Mouse (Mus musculus): ENCODE data around the gene Anapc16. TPM values are rescaled to one million over a fixed set of nuclear protein-coding genes. Genes with fewer than 3 reads are reported as not detected.
A peak's percentile ranks its signal among the peaks of the same experiment; 100 is the strongest.

Gene Anapc16
- 10 to 100 TPM; 66.9 to 73.1 TPM for total RNA-seq (2021)
- long read RNA-seq, transcript Anapc16-204 (4 exons, 1,852 nt): major isoform, 48 of 58 reads
- long read RNA-seq, partial matches to known transcripts: 0 of 58 reads
- long read RNA-seq, other reads (novel, unspliced or antisense): 3 of 58 reads

DNA sequence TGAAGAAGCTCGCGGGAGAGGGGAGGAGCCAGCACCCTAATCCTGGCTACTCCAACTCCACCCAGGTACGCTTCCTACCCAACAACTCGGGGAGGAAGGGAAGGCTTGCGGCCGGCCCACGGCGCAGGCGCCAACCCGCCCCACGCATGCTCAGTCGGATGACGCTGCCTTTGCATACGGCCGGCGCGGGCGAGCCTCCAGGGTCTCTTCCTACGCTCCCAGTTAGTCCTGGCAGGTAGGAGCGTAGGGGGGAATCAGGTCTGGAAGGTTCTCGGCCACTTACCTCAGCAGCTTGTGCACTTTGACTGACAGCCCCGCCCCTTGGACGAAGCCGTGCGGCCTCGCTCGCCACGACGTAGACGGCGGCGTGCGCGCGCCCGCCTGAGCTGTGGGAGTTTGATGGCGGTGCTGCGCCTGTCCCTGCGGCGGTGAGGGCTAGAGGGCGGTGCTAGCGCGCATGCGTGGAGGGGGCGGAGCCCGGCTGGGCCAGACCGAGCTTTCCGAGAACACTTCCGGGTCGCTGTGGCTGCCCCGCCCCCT lies at the start of gene Anapc16, which contains the start of gene Ascc1:
Gene Anapc16 (minus strand): TSS at position 463 of the 540 bp plus-strand sequence.
Gene Ascc1 (plus strand): TSS at position 133 of the 540 bp plus-strand sequence.
- DNase-seq (ENCODE audit: low spot score in 2 of 2): peak; percentile 95 to 97

GRCm38 (mm10) chr10:60050581-60050980 lies 47.6 kb upstream of the Anapc16 start:
- no peak for DNase-seq (ENCODE audit: low spot score in 2 of 2)

GRCm38 (mm10) chr10:60046696-60047095 lies 43.8 kb upstream of the Anapc16 start:
- peak in 1 of 2 experiments; percentile 62 for DNase-seq (ENCODE audit: low spot score in 2 of 2)

DNA sequence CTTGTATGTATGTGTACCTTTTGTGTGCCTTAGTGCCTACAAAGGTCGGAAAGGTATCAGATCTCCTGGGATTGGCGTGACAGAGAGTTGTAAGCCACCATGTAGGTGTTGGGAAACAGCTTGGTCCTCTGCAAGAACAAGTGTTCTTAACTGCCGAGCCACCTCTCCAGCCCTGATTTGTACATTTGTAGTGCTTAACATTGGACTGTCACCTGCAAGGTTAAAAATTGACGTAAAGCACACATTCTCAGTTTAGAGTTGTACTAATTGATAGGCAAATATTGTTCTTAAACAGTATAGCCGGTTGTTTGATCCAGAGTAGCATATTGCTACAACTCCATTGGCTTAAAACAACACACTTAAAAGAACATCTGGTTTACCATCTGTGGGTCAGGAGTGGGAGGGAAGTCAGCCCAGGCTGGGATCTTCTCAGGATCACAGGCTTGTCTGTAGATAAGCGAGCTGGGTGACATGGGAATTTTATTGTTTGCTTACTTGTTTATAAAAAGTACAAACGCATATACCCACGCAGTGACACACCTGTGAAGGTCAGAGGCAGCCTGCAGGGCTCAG lies 39.5 kb upstream of the Anapc16 start:
- DNase-seq (ENCODE audit: low spot score in 2 of 2): no peak

DNA sequence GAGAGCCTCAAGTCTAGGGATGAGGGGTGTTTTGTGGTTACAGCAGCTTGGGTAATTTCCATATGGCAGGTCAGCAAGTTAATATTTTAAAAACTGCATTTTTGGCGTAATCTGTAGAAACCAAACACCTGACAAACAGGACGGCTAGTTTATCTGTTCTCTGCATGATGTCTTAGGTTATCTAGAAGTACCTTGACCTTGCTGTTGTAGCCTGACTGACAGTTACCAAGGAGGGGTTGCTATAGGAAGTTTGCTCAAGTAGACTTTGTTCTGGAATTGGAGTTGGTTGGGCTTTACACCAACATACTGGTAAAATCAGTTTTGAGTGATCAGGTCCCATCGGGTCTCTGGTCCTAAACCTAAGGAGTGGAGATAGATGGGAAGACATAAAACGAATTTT lies 32.8 kb upstream of the Anapc16 start:
- no peak for DNase-seq (ENCODE audit: low spot score in 2 of 2)

GRCm38 (mm10) chr10:60034621-60035020 lies 31.7 kb upstream of the Anapc16 start:
- DNase-seq (ENCODE audit: low spot score in 2 of 2): no peak

- DNase-seq (ENCODE audit: low spot score in 2 of 2): no peak
Measured at GRCm38 (mm10) chr10:60033064-60033463, 30.1 kb upstream of the Anapc16 start.

DNA sequence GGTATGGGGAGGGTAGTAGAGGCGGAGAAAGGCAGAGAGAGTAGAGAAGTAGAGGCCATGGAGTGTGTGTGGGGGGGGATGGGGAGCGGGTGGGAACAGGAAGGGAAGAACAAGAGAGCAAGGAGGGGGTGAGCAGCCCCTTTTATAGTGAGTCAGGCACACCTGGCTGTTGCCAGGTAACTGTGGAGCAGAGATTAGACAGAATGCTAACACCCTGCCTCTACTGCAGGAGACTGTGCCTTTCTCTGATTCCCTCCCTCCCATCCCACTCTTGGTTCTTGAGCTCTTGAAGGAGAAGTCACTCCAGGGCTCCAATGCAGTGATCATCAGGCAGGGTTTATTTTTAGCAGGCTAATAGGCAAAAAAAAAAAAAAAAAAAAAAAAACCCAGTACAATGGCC lies 29.7 kb upstream of the Anapc16 start:
- no peak for DNase-seq (ENCODE audit: low spot score in 2 of 2)

DNA sequence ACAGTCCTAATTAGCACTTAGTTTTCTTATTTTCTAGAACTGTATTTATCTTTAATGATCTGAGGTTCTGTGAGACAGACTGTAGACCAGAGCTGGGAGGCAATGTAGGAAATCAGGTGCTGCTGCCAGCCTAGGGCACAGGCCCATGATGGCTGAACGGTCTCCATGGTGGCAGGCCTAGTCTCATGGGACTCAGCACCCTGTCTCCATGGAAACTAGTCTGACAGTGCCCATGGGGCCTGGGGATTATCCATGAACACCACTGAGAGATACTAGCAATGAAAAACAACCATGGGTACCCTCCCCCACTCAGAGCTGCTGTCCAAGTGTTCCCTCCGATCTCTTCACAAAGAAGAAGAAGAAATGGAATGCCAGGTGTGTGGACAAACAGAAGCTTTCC lies 29.1 kb upstream of the Anapc16 start:
- no peak for DNase-seq (ENCODE audit: low spot score in 2 of 2)

GRCm38 (mm10) chr10:60031562-60031961 lies 28.6 kb upstream of the Anapc16 start:
- DNase-seq (ENCODE audit: low spot score in 2 of 2): no peak

GRCm38 (mm10) chr10:60029387-60029786 lies 26.5 kb upstream of the Anapc16 start:
- DNase-seq (ENCODE audit: low spot score in 2 of 2): no peak

- no peak for DNase-seq (ENCODE audit: low spot score in 2 of 2)
Measured at GRCm38 (mm10) chr10:60028979-60029378, 26.0 kb upstream of the Anapc16 start.

DNA sequence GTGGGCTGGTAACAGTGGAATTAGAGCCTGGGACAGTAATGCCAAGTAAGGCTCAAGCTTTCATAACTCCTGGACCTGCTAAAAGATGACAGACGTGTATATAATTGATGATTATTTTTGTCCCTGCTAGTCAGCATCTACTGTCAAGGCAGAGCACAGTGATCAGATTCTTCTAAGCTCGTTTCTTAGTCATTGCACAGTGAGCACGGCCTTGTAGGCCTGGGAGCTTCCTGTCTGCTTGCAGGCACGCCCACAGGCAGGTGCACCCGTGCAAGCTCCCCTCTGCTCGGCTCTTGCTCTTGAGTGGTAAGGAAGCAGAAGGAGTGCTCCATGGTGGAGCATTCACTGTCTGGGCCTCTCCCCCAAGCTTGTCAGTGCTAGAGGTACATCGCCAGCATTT lies 25.2 kb upstream of the Anapc16 start:
- DNase-seq (ENCODE audit: low spot score in 2 of 2): no peak

DNA sequence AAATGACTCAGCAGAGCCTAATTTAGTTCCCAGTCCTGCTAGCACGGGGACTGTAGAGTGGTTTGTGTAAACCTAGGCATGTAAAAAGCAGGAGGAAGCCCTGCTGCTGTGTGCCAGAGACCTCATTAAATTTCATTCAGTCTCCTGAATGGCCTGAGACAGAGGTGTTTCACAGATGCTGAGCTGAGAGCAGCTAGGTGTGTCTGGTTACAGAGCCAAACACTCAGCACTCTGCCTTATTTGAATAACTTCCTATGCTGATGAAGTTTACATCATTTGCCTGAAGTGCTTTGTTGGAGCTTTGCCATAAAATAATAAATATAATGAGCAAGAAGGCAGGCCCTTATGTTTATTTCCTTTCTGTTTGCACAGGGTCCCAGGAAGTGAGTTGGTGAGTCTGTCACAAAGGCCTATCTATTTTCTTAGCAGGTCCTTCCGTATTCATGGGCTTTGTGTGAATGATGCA lies 24.7 kb upstream of the Anapc16 start:
- DNase-seq (ENCODE audit: low spot score in 2 of 2): no peak

GRCm38 (mm10) chr10:60026759-60027395 lies 23.9 kb upstream of the Anapc16 start:
- no peak for DNase-seq (ENCODE audit: low spot score in 2 of 2)

DNA sequence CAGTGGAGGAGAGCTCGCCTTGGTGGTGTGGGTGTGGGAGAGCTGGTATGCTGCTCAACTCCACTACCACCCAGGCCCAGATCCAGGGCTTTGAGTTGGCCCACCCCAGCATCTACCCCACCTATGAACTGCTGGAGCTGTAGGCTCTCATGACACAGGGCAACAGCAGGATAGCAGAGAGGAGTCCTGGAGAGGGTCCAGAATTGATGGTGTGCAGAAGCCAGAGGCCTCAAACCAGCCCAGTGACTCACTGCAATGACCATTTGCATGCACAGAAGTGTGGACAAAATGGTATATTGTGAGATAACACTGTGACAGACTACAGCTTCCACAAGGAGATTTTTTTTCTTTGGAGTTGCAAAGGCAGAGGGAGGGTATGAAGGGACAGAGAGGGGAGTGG lies 20.8 kb upstream of the Anapc16 start:
- DNase-seq (ENCODE audit: low spot score in 2 of 2): no peak

GRCm38 (mm10) chr10:60019299-60019698 lies 16.4 kb upstream of the Anapc16 start:
- no peak for DNase-seq (ENCODE audit: low spot score in 2 of 2)

DNA sequence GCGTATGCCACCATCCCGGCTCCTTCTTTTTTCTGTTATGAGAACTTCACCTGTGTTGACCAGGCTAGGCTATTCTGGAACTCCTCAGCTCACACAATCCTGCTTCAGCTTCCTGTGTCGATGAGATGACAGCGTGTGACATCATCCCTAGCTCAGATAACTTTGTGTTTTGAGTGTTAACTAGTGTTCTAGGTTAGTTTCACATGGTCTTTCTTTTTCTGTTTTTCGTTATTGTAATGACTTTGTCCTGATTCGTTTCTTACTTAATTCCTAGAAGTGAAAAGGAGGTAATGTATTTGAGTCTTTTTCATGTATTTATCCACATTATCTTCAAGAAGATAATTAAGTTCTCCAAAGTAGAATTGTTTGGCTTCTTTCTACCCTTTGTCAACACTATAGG lies 13.3 kb upstream of the Anapc16 start:
- DNase-seq (ENCODE audit: low spot score in 2 of 2): no peak

DNA sequence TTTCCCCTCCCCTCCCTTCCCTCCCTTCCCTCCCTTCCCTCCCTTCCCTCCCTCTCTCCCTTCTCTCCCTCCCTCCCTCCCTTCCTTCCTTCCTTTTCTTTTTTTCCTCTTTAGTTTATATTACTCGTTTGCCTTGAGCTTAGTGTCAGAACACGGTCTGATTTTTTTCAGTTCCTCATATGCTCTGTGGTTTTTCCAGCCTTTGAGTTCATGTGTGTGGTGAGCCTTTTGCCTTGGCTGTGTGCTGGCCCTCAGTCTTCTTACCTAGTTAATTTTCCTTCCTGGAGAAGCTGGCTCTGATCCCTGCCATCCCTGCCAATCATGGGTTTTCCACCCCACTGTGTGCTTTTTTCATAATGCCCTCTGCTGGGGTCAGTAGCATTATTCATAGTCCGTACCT lies 6.2 kb upstream of the Anapc16 start:
- no peak for DNase-seq (ENCODE audit: low spot score in 2 of 2)

- no peak for DNase-seq (ENCODE audit: low spot score in 2 of 2)
Measured at GRCm38 (mm10) chr10:60005264-60005663, 2.3 kb upstream of the Anapc16 start.

GRCm38 (mm10) chr10:60003847-60004246 lies 912 bp upstream of the Anapc16 start:
- no peak for DNase-seq (ENCODE audit: low spot score in 2 of 2)

GRCm38 (mm10) chr10:60003213-60003752 lies 348 bp upstream of the Anapc16 start:
- DNase-seq (ENCODE audit: low spot score in 2 of 2): no peak

Data from layer of hippocampus, adult 18-20 months (tissue).